Mouse (Mus musculus) ES-Bruce4 (cell line): Measurements from ENCODE around the gene Keg1. TPM values are rescaled to one million over a fixed set of nuclear protein-coding genes. Genes with fewer than 3 reads are reported as not detected.
"Not testable (repeated sequence)": the region's sequence is repeated elsewhere in the genome, so short reads cannot be mapped to it uniquely, and the experiment has no call there.

Experiments
- H3K27ac ChIP-seq: 2 replicates; pipeline ENCODE4 v1.5.1; 2012; ENCODE audit warnings: low read length, inconsistent platforms; ENCODE audit not compliant: insufficient read depth
- H3K27me3 ChIP-seq: 2 replicates; pipeline ENCODE4 v1.6.1; 2012; ENCODE audit warnings: mild to moderate bottlenecking, low read length, inconsistent platforms; ENCODE audit not compliant: control insufficient read depth, poor library complexity, insufficient read depth, severe bottlenecking
- H3K36me3 ChIP-seq: 2 replicates; pipeline ENCODE4 v1.6.1; 2012; ENCODE audit warnings: inconsistent platforms, mild to moderate bottlenecking, low read length, moderate library complexity; ENCODE audit not compliant: control insufficient read depth, poor library complexity, insufficient read depth, severe bottlenecking
- H3K4me1 ChIP-seq: one replicate; pipeline ENCODE4 v1.8.1; 2011; ENCODE audit warnings: low read length; ENCODE audit not compliant: control insufficient read depth, insufficient read depth
- H3K4me3 ChIP-seq: 2 replicates; pipeline ENCODE4 v1.5.1; 2011; ENCODE audit warnings: low read depth, mild to moderate bottlenecking, low read length
- H3K9ac ChIP-seq: 2 replicates; pipeline ENCODE4 v1.6.1; 2012; ENCODE audit warnings: low read depth, mild to moderate bottlenecking, inconsistent platforms; ENCODE audit not compliant: poor library complexity, severe bottlenecking
- H3K9me3 ChIP-seq: replicated peaks from 2 replicates; pipeline ENCODE4 v1.6.1; 2012; ENCODE audit warnings: mild to moderate bottlenecking, low read length, inconsistent platforms; ENCODE audit not compliant: control insufficient read depth, poor library complexity, insufficient read depth, severe bottlenecking
- CTCF ChIP-seq: IDR thresholded peaks from one replicate; pipeline ENCODE4 v1.8.1; 2011; ENCODE audit warnings: low read depth, low read length
- EP300 ChIP-seq: IDR thresholded peaks from 2 replicates; pipeline ENCODE4 v1.6.1; 2011; ENCODE audit warnings: low read depth, low read length; ENCODE audit not compliant: insufficient read depth
- POLR2A ChIP-seq: IDR thresholded peaks from one replicate; pipeline ENCODE4 v1.8.1; 2011; ENCODE audit warnings: low read length; ENCODE audit not compliant: insufficient read depth
- polyA plus RNA-seq: library from polyadenylated mRNA; stranded (reverse); fragments of >200 nt; gene quantifications from 2 replicates; pipeline ENCODE4 v1.2.4, GENCODE M21; 2011; ENCODE audit warnings: low read depth; ENCODE audit not compliant: missing spikeins, insufficient read depth, insufficient read length

The Keg1 gene
- polyA plus RNA-seq, 1 experiment = not detected

DNA sequence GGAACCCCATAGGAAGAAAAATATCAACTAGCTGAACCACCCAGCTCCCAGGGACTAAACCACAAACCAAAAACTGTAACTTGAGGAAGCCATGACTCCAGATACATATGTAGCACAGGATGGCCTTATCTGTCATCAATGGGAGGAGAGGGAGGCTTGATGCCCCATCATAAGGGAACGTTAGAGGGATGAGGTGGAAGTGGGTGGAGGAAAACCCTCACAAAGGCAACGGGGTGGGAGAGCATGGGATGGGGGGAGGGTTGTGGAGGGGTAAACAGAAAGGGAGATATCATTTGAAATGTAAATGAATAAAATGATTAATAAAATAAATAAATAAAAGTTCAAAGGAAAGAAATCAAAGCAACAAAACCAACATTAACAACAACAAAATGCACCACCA lies 24.9 kb downstream of the Keg1 start:
- Histone ChIP-seq H3K9ac (no peak overlapping the region), H3K27ac (no peak overlapping the region), H3K4me3 (no peak overlapping the region), H3K27me3 (no peaks in the 10 kb centered on the region), H3K9me3 (no peaks in the 10 kb centered on the region), H3K36me3 (no peaks in the 10 kb centered on the region), H3K4me1 (peaks cover 1% of the 10 kb centered on the region)
- TF ChIP-seq CTCF (no peak), EP300 (no peak), POLR2A (no peak)

DNA sequence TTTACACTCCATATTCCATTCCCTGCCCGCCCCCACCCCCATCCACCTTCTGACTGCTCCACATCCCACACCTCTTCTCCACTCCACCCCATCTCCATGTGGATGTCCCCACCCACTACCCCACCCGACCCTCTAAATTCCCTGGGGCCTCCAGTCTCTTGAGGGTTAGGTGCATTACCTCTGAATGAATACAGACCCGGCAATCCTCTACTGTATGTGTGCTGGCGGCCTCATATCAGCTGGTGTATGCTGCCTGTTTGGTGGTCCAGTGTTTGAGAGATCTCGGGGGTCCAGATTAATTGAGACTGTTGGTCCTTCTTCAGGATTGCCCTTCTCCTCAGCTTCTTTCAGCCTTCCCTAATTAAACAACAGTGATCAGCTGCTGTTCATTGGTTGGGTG lies 25.3 kb downstream of the Keg1 start:
- not testable (repeated sequence) for H3K4me1 ChIP-seq, H3K27me3 ChIP-seq, H3K36me3 ChIP-seq, H3K9ac ChIP-seq, H3K27ac ChIP-seq, H3K4me3 ChIP-seq, H3K9me3 ChIP-seq

DNA sequence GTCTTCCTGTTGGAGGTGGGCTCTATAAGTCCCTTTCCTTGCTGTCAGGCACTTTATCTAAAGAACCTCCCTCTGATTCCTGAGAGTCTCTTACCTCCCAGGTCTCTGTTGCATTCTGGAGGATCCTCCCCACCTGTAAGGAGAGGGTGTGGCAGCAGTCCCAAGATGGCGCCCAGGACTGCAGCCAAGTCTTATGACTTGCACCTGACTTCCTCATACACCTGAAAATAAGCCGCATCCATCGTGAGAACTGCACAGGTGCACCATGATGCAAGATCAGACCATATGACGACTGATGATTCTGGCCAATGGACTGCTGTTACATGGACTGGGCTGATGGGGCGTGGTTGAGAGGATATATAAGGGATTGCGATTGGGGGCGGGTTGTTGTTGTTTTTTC lies 26.0 kb downstream of the Keg1 start:
- not testable (repeated sequence) for H3K4me1 ChIP-seq, H3K27ac ChIP-seq, H3K4me3 ChIP-seq, H3K9me3 ChIP-seq, H3K27me3 ChIP-seq, H3K9ac ChIP-seq, H3K36me3 ChIP-seq

DNA sequence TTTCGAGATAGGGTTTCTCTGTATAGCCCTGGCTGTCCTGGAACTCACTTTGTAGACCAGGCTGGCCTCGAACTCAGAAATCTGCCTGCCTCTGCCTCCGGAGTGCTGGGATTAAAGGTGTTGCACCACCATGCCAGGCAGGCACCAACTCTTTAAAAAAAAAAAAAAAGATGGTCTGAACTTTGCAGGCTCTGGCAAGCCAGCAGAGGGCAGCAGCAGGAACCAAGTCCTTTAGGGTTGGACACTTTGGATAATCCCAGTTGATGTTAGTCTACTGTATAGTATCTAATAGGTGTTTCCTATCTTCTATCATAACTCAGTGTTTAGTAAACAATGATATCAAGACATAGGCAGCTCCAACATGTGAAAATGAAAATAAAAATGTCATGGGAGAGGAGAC lies 26.7 kb downstream of the Keg1 start:
- Histone ChIP-seq H3K4me1 (peaks cover 1% of the 10 kb centered on the region), H3K27ac (no peak overlapping the region), H3K4me3 (no peak overlapping the region), H3K36me3 (no peaks in the 10 kb centered on the region), H3K9me3 (no peaks in the 10 kb centered on the region), H3K27me3 (no peaks in the 10 kb centered on the region), H3K9ac (no peak overlapping the region)
- TF ChIP-seq CTCF = peak; percentile 53
- TF ChIP-seq POLR2A = no peak

DNA sequence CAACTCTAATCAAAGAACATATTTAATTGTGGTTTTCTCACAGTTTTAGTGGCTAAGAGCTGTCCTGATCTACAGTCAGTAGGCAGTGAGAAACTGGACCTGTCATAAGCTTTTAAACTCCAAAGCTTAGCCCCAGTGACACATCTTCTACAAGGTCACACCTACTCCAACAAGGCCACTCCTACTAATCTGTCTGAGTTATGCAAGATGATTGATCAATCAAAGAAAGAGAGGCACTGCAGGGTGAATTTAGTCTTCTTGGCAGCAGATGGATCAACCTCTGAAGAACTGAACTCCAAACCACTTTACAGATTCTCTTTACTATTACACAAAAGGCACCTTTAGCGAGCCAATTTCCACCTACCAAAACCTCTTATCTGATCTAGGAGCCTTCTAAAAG lies 30.3 kb downstream of the Keg1 start:
- peaks cover 1% of the 10 kb centered on the region for H3K4me1 ChIP-seq
- TF ChIP-seq CTCF = no peak
- TF ChIP-seq EP300 = no peak
- TF ChIP-seq POLR2A = no peak
- no peak overlapping the region for H3K27ac ChIP-seq
- H3K9me3 ChIP-seq = no peaks in the 10 kb centered on the region
- no peak overlapping the region for H3K4me3 ChIP-seq
- H3K9ac ChIP-seq = no peak overlapping the region
- no peaks in the 10 kb centered on the region for H3K27me3 ChIP-seq
- no peaks in the 10 kb centered on the region for H3K36me3 ChIP-seq

DNA sequence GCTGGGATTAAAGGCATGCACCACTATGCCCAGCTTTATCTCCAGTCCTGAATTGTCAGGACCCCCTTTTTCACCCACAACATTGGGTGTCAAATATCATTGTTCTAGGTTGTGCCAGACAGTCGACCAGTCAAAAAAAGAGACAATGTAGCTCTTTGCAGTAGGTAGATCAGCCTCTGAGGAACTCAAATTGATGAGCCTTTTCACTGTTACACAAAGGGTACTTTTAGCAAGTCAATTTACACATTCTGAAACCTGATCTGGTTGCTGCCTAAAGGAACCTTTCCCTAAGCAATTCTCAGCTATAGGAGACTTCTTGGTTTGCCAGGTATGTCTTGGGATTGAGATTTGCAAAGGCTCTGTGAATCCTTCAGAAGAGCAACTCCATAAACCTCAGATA lies 35.5 kb downstream of the Keg1 start:
- Histone ChIP-seq H3K4me1 (peaks cover 1% of the 10 kb centered on the region), H3K27me3 (no peaks in the 10 kb centered on the region), H3K27ac (peak overlapping the region; percentile 98), H3K4me3 (no peak overlapping the region), H3K9me3 (peaks cover 4% of the 10 kb centered on the region), H3K9ac (no peak overlapping the region), H3K36me3 (no peaks in the 10 kb centered on the region; the same call in 1 of the 2 replicates)
- TF ChIP-seq POLR2A (no peak), EP300 (no peak), CTCF (no peak)

DNA sequence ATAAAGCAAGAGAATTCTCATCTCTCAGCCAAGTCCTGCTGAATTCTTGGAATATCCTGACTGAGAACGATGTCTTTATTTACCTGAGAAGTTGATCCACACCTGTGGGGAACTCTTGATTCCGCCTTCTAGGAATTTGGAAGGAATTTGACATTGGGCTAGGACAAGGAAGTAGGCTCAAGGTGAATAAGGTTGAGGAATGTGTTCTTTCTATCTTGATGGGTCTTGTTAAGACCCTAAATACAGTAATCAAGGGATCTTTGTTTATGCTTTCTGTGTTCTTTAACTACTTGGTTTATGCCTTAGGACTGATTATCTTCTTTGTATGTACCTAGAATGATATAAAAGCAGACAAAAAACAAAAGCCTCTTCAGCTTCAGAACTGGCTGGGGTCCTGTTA lies 36.4 kb downstream of the Keg1 start:
- Histone ChIP-seq H3K27ac (peak overlapping the region; percentile 98), H3K4me1 (peaks cover 1% of the 10 kb centered on the region), H3K4me3 (no peak overlapping the region), H3K27me3 (no peaks in the 10 kb centered on the region), H3K9ac (no peak overlapping the region), H3K9me3 (peaks cover 4% of the 10 kb centered on the region), H3K36me3 (no peaks in the 10 kb centered on the region; the same call in 1 of the 2 replicates)
- no peak for TF ChIP-seq EP300
- no peak for TF ChIP-seq CTCF
- no peak for TF ChIP-seq POLR2A
